Mouse (Mus musculus): ENCODE data around the gene Rgs14. TPM values are rescaled to one million over a fixed set of nuclear protein-coding genes. Genes with fewer than 3 reads are reported as not detected.

Gene Rgs14
- polyA plus RNA-seq, 1 experiment from 2014 or later, result 0.58 TPM

- DNase-seq (ENCODE audit: extremely low spot score, low spot score), result no peak
- H3K36me3 ChIP-seq (replicated peaks), result no peaks in the 10 kb centered on the region
- WGBS, result 71% methylated on average over 5 of the region's 5 CpGs
These were observed 29.9 kb downstream of the Rgs14 start for GRCm38 (mm10) chr13:55399300-55400038.

GRCm38 (mm10) chr13:55400039-55400346 lies 30.5 kb downstream of the Rgs14 start:
- Histone ChIP-seq H3K4me3 (no peak overlapping the region), H3K27ac (no peak overlapping the region), H3K27me3 (ENCODE audit: poor library complexity, severe bottlenecking) (peaks cover 34% of the 10 kb centered on the region), H3K4me1 (peaks cover 19% of the 10 kb centered on the region), H3K36me3 (replicated peaks) (no peaks in the 10 kb centered on the region), H3K9me3 (no peaks in the 10 kb centered on the region)
- 100% methylated on average over 1 of the region's 1 CpGs for WGBS
- DNase-seq (ENCODE audit: extremely low spot score, low spot score), result no peak

More at GRCm38 (mm10) chr13:55399300-55400038, 29.9 kb downstream of the Rgs14 start:
- Histone ChIP-seq H3K4me3 (no peak overlapping the region), H3K9me3 (no peaks in the 10 kb centered on the region), H3K27me3 (ENCODE audit: poor library complexity, severe bottlenecking) (peaks cover 31% of the 10 kb centered on the region), H3K27ac (no peak overlapping the region), H3K4me1 (peaks cover 16% of the 10 kb centered on the region)

DNA sequence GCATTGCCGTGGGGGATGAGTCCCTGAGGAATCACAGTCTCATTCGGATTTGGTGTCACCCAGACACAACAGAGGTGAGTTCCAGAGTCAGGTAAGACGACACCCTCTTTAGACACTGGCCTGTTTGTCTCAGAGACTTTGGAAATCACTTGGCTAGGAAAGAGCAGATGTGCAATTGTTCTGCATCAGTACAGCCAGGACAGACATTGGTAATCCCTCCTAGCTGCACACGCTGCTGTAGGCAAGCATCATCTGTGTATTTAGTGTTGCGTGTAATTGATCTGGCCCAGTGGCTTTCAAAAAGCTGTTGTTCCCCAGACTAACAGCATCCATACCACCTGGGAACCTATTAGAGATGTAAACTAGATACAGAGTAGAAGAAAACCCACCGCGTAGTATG lies 33.7 kb downstream of the Rgs14 start:
- H3K4me3 ChIP-seq, result no peak overlapping the region
- H3K27me3 ChIP-seq (ENCODE audit: poor library complexity, severe bottlenecking), result peaks cover 43% of the 10 kb centered on the region
- peaks cover 30% of the 10 kb centered on the region for H3K4me1 ChIP-seq
- 0 out of 2 replicates have a peak overlapping the region, but pooled peaks have one; percentile 37 for H3K27ac ChIP-seq
- no peaks in the 10 kb centered on the region for H3K9me3 ChIP-seq
- WGBS, result 80% methylated on average over 7 of the region's 7 CpGs
- no peaks in the 10 kb centered on the region for H3K36me3 ChIP-seq (replicated peaks)
- DNase-seq (ENCODE audit: extremely low spot score, low spot score), result no peak

DNA sequence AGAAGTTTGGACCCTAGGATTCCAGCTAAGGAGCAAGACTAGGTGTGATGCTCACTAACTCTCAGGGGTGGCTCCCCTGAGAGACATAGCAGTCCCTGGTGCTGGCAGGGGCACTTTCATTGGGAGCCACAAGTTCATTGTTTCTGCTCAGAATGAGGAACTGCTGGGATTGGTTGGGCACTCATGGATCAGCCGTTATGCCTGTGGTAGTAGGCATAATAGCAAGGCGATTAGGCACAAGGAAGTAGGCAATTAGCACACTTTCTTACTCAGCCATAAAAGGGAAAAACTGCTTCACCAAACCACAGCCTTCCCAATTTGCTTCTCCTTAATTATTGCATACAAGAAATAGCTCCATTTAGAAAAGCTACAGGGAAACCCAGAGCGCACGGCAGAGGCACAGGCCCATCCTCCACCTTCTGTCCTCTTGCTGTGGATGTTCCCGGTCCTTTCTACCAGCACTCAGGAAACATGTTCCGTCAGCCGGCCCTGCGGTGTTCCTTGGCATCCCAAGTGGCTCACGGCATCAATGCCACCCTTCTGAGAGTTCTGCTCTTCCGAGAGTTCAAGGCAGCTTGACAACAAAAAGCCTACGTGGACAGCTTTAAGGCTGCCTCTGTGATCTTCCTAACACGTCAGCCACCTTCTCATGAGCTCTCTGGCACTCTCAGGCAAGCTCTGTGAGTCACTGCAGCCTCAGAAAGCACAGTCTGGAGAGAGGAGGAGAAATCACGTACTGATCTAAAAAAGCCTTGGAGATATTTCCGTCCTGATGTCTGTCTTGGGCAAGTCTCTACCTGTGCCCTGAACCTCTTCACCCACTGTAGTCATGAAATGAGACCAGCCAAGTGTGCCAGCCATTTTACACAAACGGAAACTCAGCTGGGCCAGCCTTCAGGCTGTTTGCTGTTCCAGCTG lies 34.7 kb downstream of the Rgs14 start:
- Histone ChIP-seq H3K36me3 (replicated peaks) (no peaks in the 10 kb centered on the region), H3K27ac (peak overlapping the region; percentile 37; the same call in 1 of the 2 replicates), H3K4me1 (peaks cover 30% of the 10 kb centered on the region), H3K27me3 (ENCODE audit: poor library complexity, severe bottlenecking) (peaks cover 43% of the 10 kb centered on the region), H3K9me3 (no peaks in the 10 kb centered on the region), H3K4me3 (no peak overlapping the region)
- WGBS, result 74% methylated on average over 15 of the region's 15 CpGs
- DNase-seq (ENCODE audit: extremely low spot score, low spot score), result no peak

GRCm38 (mm10) chr13:55404853-55405782 lies 35.6 kb downstream of the Rgs14 start:
- Histone ChIP-seq H3K4me3 (peak overlapping the region; percentile 2), H3K27ac (peak overlapping the region; percentile 84), H3K27me3 (ENCODE audit: poor library complexity, severe bottlenecking) (peaks cover 43% of the 10 kb centered on the region), H3K36me3 (replicated peaks) (no peaks in the 10 kb centered on the region), H3K9me3 (no peaks in the 10 kb centered on the region), H3K4me1 (peaks cover 30% of the 10 kb centered on the region)
- DNase-seq (ENCODE audit: extremely low spot score, low spot score), result peak; percentile 87
- 20% methylated on average over 11 of the region's 11 CpGs for WGBS

DNA sequence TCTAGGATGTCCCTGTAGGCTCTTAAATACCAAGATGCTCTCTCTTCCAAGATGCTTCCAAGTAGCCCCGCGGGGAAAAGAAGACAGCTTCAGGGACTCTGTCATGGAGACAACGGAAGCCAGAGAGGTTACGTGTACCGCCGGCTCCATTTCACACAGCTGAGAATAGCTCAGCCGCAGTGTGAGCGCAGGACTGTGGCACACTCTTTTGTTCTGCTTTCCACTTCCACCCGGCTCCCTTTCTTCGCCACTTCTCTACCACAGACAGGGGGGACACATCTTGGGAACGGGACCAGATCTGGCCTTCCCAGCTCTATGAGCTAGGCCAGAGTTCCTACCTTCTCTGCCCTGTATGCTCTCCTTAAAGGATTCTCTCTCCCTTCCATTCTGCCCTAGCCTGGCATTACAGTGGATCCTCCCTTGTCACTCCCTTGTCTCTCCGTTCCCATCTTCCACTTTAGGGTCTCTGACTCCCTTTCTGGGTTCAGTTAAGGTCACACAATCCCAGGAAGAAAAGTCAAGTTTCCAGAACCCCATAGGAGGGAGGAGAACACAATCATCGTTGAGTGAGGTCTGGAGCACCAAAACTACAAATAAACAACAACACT lies 36.4 kb downstream of the Rgs14 start:
- peak overlapping the region; percentile 84 for H3K27ac ChIP-seq
- no peak for DNase-seq (ENCODE audit: extremely low spot score, low spot score)
- H3K4me3 ChIP-seq, result peak overlapping the region; percentile 2; the same call in 1 of the 2 replicates
- H3K36me3 ChIP-seq (replicated peaks), result no peaks in the 10 kb centered on the region
- peaks cover 37% of the 10 kb centered on the region for H3K27me3 ChIP-seq (ENCODE audit: poor library complexity, severe bottlenecking)
- peaks cover 30% of the 10 kb centered on the region for H3K4me1 ChIP-seq
- 59% methylated on average over 13 of the region's 13 CpGs for WGBS
- no peaks in the 10 kb centered on the region for H3K9me3 ChIP-seq

DNA sequence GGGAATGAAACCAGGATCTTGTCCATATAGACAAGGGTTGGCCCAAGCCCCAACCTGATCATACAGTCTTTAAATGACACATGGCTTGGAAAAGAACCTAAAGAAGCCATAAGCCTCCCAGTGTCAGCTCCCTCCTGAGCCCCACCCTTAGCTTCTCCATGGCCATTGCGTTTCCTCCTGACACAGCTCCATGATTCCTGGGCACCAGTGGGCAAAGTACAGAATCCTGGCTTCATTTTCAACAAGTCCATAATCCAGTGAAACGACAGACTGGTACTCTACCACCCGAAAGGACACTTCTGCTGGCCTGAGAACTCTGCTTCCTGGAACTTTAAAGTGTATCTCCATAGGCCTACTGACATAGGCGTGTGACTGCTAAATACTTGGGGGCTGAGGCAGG lies 37.8 kb downstream of the Rgs14 start:
- peaks cover 41% of the 10 kb centered on the region for H3K27me3 ChIP-seq (ENCODE audit: poor library complexity, severe bottlenecking)
- H3K4me3 ChIP-seq, result no peak overlapping the region
- H3K4me1 ChIP-seq, result peaks cover 30% of the 10 kb centered on the region
- no peaks in the 10 kb centered on the region for H3K9me3 ChIP-seq
- H3K36me3 ChIP-seq (replicated peaks), result no peaks in the 10 kb centered on the region
- H3K27ac ChIP-seq, result no peak overlapping the region
- no peak for DNase-seq (ENCODE audit: extremely low spot score, low spot score)
- 89% methylated on average over 4 of the region's 4 CpGs for WGBS

GRCm38 (mm10) chr13:55408546-55409120 lies 39.1 kb downstream of the Rgs14 start:
- DNase-seq (ENCODE audit: extremely low spot score, low spot score), result no peak
- Histone ChIP-seq H3K27ac (no peak overlapping the region), H3K36me3 (replicated peaks) (no peaks in the 10 kb centered on the region), H3K9me3 (no peaks in the 10 kb centered on the region), H3K4me1 (peaks cover 22% of the 10 kb centered on the region), H3K4me3 (no peak overlapping the region), H3K27me3 (ENCODE audit: poor library complexity, severe bottlenecking) (peaks cover 40% of the 10 kb centered on the region)
- 90% methylated on average over 19 of the region's 19 CpGs for WGBS

- Histone ChIP-seq H3K27ac (no peak overlapping the region), H3K36me3 (replicated peaks) (no peaks in the 10 kb centered on the region), H3K27me3 (ENCODE audit: poor library complexity, severe bottlenecking) (peaks cover 49% of the 10 kb centered on the region), H3K9me3 (no peaks in the 10 kb centered on the region), H3K4me1 (peaks cover 8% of the 10 kb centered on the region), H3K4me3 (no peak overlapping the region)
- no peak for DNase-seq (ENCODE audit: extremely low spot score, low spot score)
- WGBS, result 72% methylated on average over 7 of the region's 7 CpGs
These were observed 42.3 kb downstream of the Rgs14 start for GRCm38 (mm10) chr13:55411826-55412225.

DNA sequence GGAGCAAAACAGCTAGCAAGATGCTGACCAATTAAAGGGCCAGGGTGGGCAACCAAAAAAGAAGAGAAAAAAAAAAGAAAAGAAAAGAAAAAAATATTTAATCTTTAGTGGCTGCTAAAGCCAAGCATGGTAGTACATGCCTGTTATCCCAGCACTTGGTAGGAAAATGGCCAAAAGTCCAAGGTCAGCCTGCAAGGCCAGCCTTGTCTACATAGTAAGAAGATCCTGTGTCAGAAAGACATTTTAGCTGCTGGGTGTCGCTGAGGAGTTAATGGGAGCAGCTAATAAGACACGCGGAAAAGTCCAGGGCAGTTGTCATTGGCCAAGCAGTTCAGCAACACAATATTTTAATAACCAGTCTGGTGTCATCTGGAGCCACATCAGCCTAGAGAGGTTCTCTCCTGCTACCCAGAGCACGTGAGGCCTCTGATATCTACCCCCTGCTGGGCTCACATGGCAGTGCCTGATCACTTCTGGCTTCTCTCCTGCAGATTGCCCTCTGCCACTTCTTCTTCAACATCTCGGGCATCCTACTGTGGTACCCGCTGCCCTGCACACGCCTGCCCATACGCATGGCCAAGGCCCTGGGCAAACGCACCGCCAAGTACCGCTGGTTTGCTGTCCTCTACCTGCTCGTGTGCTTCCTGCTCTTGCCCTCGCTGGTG lies 43.2 kb downstream of the Rgs14 start:
- WGBS, result 87% methylated on average over 13 of the region's 13 CpGs
- H3K4me1 ChIP-seq, result peaks cover 8% of the 10 kb centered on the region
- DNase-seq (ENCODE audit: extremely low spot score, low spot score), result no peak
- H3K36me3 ChIP-seq (replicated peaks), result no peaks in the 10 kb centered on the region
- H3K4me3 ChIP-seq, result no peak overlapping the region
- H3K9me3 ChIP-seq, result no peaks in the 10 kb centered on the region
- H3K27me3 ChIP-seq (ENCODE audit: poor library complexity, severe bottlenecking), result peaks cover 53% of the 10 kb centered on the region
- H3K27ac ChIP-seq, result no peak overlapping the region

- Histone ChIP-seq H3K36me3 (replicated peaks) (no peaks in the 10 kb centered on the region), H3K27me3 (ENCODE audit: poor library complexity, severe bottlenecking) (peaks cover 55% of the 10 kb centered on the region), H3K27ac (no peak overlapping the region), H3K4me3 (no peak overlapping the region), H3K9me3 (no peaks in the 10 kb centered on the region), H3K4me1 (peaks cover 14% of the 10 kb centered on the region)
- no peak for DNase-seq (ENCODE audit: extremely low spot score, low spot score)
- 84% methylated on average over 12 of the region's 12 CpGs for WGBS
These were observed 43.8 kb downstream of the Rgs14 start for GRCm38 (mm10) chr13:55413333-55413732.

Measured in forebrain, embryonic 10.5 days (tissue).